Mouse (Mus musculus): ENCODE results near the gene Fam208b. TPM values are rescaled to one million over a fixed set of nuclear protein-coding genes. Genes with fewer than 3 reads are reported as not detected.

Gene Fam208b
- polyA plus RNA-seq, 1 experiment from 2014 or later = 8.8 TPM

DNA sequence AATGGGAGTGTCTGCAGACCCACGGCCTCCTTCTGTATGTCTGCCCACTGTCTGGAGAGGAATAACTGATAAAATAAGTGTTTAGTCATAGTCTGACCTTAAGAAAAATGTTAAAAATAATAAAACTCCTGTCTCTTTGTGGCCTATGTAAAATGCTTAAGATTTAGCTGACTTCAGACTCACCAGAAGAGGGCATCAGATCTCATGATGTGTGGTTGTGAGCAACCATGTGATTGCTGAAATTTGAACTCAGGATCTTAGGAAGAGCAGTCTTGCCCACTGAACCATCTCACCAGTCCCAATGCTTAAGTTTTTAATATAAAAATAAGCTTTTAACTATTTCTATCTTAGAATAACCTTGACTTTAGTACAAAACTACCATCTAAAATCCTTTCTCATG lies 47.8 kb downstream of the Fam208b start:
- no peak for ATAC-seq (replicated peaks; ENCODE audit: insufficient number of reproducible peaks, insufficient read depth, low FRiP score, low read depth)
- WGBS = 89% methylated on average over 1 of the region's 1 CpGs
- Histone ChIP-seq H3K4me2 (no peak overlapping the region), H3K27me3 (no peaks in the 10 kb centered on the region), H3K9ac (no peak overlapping the region), H3K36me3 (peaks cover 60% of the 10 kb centered on the region), H3K9me3 (replicated peaks) (no peaks in the 10 kb centered on the region), H3K27ac (no peak overlapping the region), H3K4me1 (replicated peaks) (no peaks in the 10 kb centered on the region), H3K4me3 (no peak overlapping the region)

DNA sequence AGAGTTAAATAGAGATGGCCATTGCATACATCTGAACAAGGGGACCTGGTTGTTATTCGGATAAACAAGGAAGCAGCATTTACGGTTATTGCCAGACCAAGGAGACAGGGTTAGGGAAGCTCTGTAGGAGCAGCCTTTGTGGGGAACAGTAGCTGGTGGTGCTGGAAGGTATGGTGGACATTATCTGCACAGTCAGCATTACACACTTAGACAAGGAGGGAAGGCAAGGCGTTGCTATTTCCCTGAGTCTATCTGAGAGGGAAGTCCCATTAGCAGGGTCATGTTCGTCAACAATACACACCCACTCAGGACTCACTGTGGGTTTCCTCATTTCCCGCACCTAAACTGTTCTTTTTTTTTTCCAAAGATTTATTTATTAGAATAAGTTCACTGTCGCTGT lies 63.1 kb downstream of the Fam208b start:
- H3K4me2 ChIP-seq = no peak overlapping the region
- H3K9ac ChIP-seq = no peak overlapping the region
- no peak overlapping the region for H3K27ac ChIP-seq
- peaks cover 31% of the 10 kb centered on the region for H3K4me1 ChIP-seq (replicated peaks)
- H3K27me3 ChIP-seq = no peaks in the 10 kb centered on the region
- no peak for ATAC-seq (replicated peaks; ENCODE audit: insufficient number of reproducible peaks, insufficient read depth, low FRiP score, low read depth)
- 80% methylated on average over 6 of the region's 6 CpGs for WGBS
- H3K36me3 ChIP-seq = peaks cover 28% of the 10 kb centered on the region
- no peak overlapping the region for H3K4me3 ChIP-seq
- H3K9me3 ChIP-seq (replicated peaks) = no peaks in the 10 kb centered on the region

DNA sequence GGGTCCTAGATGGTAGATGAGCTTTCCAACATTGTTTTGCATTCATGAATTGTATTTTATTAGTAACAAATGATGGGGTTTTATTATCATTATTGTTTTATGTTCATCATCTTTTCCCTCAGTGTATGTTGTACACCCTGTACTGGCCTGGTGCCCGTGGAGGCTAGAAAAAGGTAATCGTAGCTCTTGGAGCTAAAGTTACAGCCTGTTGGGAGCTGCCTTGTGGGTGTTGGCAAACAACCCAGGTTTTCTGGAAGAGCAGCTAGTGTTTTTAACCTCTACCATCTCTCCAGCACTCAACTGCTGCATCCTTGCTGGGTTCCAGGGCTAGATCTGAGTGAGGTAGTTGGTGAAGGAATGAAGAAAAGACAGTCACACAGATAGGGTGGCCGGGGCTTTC lies 63.5 kb downstream of the Fam208b start:
- H3K9ac ChIP-seq = no peak overlapping the region
- no peak overlapping the region for H3K4me3 ChIP-seq
- H3K9me3 ChIP-seq (replicated peaks) = no peaks in the 10 kb centered on the region
- no peak for ATAC-seq (replicated peaks; ENCODE audit: insufficient number of reproducible peaks, insufficient read depth, low FRiP score, low read depth)
- 59% methylated on average over 3 of the region's 3 CpGs for WGBS
- H3K27me3 ChIP-seq = no peaks in the 10 kb centered on the region
- no peak overlapping the region for H3K27ac ChIP-seq
- H3K36me3 ChIP-seq = peaks cover 24% of the 10 kb centered on the region
- H3K4me2 ChIP-seq = no peak overlapping the region
- H3K4me1 ChIP-seq (replicated peaks) = peaks cover 34% of the 10 kb centered on the region

DNA sequence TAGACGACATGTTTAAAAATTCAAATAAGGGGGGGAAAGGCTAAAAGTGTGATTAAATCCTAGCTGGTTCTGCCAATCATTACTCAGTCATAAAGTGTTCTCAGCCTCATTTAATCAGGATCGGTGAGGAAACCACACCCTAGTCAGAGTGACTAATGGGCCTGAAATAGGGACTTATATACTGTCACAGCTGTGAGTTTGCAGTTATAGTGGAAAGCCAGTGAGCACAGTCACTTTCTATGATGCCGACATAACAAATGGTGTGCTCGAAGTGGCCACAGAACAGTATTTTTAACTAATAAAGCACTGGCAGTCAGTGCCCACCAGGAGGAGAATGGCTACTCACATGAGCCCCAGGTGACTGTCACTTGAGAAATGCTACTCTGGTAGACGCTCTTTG lies 66.0 kb downstream of the Fam208b start:
- Histone ChIP-seq H3K4me3 (no peak overlapping the region), H3K4me1 (replicated peaks) (peaks cover 53% of the 10 kb centered on the region), H3K4me2 (no peak overlapping the region), H3K36me3 (peaks cover 12% of the 10 kb centered on the region), H3K9ac (no peak overlapping the region), H3K9me3 (replicated peaks) (no peaks in the 10 kb centered on the region), H3K27ac (no peak overlapping the region), H3K27me3 (no peaks in the 10 kb centered on the region)
- no peak for ATAC-seq (replicated peaks; ENCODE audit: insufficient number of reproducible peaks, insufficient read depth, low FRiP score, low read depth)
- WGBS = 63% methylated on average over 5 of the region's 5 CpGs

DNA sequence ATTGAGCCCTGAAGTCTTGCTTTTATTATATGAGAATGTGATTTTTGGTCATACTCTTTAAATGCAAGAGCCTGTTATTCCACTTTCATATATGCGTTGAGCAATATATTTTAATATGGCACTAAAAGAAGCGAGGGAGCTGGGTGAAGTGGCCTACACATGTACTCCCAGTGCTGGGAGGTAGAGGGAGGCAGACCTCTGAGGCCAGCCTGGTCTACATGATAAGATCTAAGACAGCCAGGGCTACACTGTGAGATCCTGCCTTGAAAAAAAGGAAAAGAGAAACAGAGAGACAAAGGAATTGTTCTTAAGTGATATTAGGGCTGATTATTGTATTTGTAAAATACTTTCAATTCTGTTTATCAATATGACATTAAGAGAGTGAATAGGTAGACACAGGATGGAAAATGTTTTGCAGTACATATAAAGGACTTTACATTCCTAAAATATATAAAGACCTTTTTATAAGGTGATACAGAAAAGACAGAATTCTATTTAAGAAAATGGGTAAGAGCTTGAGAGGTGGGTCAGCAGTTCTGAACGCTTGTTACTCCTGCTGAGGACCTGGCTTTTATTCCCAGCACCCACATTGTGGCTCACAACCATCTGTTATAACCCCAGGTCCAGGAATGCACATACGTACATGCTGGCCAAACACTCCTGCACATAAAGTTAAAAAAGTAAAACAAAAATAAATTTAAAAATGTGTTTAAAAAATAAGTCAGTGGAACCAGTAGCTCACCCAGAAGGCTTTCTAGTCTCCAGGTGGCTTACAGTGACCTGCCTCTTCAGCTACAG lies 66.6 kb downstream of the Fam208b start:
- Histone ChIP-seq H3K27ac (no peak overlapping the region), H3K27me3 (no peaks in the 10 kb centered on the region), H3K4me2 (no peak overlapping the region), H3K4me3 (no peak overlapping the region), H3K4me1 (replicated peaks) (peaks cover 59% of the 10 kb centered on the region), H3K36me3 (peaks cover 8% of the 10 kb centered on the region; the same call in 1 of the 2 replicates), H3K9me3 (replicated peaks) (no peaks in the 10 kb centered on the region), H3K9ac (no peak overlapping the region)
- no peak for ATAC-seq (replicated peaks; ENCODE audit: insufficient number of reproducible peaks, insufficient read depth, low FRiP score, low read depth)
- WGBS = 91% methylated on average over 4 of the region's 4 CpGs

DNA sequence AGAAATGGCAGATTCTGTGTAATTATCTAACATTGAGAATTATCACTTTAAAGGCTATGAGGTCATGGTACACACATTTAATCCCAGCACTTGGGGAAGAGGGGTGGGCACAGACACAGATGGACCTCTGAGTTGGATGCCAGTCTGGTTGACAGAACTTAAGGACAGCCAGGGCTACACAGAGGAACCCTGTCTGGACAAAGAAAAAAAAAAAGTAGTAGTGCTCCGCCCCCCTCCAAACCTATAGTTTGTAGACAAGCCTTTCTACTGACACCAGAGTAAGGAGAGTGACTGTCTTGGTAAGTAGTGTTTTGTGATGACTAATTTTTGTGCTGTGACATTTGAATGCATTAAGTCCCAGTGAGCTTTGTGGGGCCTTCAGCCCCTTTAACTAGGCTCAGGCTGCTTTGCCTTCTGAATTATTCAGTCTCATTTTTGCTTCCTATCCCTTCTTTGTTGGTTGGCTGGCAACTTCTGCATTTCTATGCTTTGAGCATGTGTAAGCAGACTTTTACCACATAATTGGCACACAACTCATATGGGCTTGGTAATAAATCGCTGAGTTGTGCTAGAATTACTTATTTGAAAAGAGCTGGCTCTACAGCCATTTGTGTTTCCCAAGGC lies 69.6 kb downstream of the Fam208b start:
- Histone ChIP-seq H3K4me1 (replicated peaks) (peaks cover 53% of the 10 kb centered on the region), H3K9ac (no peak overlapping the region), H3K4me3 (no peak overlapping the region), H3K27me3 (no peaks in the 10 kb centered on the region), H3K36me3 (no peaks in the 10 kb centered on the region), H3K4me2 (peak overlapping the region; percentile 76; the same call in 1 of the 2 replicates), H3K9me3 (replicated peaks) (no peaks in the 10 kb centered on the region), H3K27ac (no peak overlapping the region)
- 77% methylated on average over 2 of the region's 2 CpGs for WGBS
- ATAC-seq (replicated peaks; ENCODE audit: insufficient number of reproducible peaks, insufficient read depth, low FRiP score, low read depth) = no peak

DNA sequence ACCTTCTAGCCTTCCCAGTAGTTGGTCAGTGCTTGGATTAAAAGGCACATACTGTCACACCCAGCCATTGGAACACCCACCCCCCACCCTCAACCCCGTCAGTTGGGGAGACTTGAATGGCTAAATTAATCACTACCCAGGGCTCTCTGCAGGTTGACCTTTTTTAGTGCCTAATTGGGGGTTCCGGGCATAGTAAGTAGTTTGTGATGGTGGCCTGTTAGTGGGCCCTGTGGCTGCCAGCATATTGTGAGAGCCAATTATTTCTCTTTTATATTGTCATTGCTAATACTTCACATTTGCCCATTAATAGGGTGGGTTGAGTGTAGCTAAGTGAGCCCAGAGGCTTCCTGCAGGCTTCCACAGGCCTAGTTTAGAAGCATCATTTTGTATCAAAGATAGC lies 70.7 kb downstream of the Fam208b start:
- H3K4me2 ChIP-seq = peak overlapping the region; percentile 76
- peaks cover 44% of the 10 kb centered on the region for H3K4me1 ChIP-seq (replicated peaks)
- ATAC-seq (replicated peaks; ENCODE audit: insufficient number of reproducible peaks, insufficient read depth, low FRiP score, low read depth) = no peak
- 48% methylated on average over 2 of the region's 2 CpGs for WGBS
- H3K4me3 ChIP-seq = peak overlapping the region; percentile 99; the same call in 1 of the 2 replicates
- no peaks in the 10 kb centered on the region for H3K9me3 ChIP-seq (replicated peaks)
- H3K36me3 ChIP-seq = no peaks in the 10 kb centered on the region
- H3K27me3 ChIP-seq = no peaks in the 10 kb centered on the region
- no peak overlapping the region for H3K9ac ChIP-seq
- no peak overlapping the region for H3K27ac ChIP-seq

DNA sequence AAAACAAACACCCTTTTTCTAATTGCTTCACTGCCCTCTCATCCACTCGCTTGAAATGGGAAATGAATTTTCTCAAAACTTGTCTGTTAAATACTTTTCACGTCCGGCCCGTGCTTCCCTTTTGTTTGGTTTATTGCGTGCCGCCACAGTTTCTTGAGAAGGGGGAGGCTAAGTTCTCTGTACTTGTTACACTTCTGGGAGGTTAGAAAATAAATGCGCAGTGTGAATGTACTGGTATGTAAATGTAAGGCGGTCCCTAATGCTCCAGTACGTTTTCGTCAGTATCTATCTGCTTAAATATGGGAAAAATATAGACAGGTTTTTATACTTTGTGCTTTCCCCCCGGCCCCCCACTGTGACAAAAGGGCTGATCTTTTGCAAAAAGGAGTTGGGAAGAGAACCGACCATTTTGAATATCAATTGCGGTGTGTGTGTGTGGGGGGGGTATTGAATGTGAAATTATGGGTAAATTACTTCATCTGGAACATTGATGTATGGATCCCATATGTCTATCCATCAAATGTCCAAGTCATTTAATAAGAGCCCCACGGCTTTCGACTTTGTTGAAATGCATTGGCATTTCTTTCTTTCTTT lies 71.8 kb downstream of the Fam208b start:
- H3K36me3 ChIP-seq = no peaks in the 10 kb centered on the region
- peaks cover 39% of the 10 kb centered on the region for H3K4me1 ChIP-seq (replicated peaks)
- peak overlapping the region; percentile 99 for H3K4me3 ChIP-seq
- no peak for ATAC-seq (replicated peaks; ENCODE audit: insufficient number of reproducible peaks, insufficient read depth, low FRiP score, low read depth)
- peak overlapping the region; percentile 99 for H3K27ac ChIP-seq
- WGBS = 3% methylated on average over 15 of the region's 15 CpGs
- H3K4me2 ChIP-seq = peak overlapping the region; percentile 76
- no peaks in the 10 kb centered on the region for H3K9me3 ChIP-seq (replicated peaks)
- no peaks in the 10 kb centered on the region for H3K27me3 ChIP-seq
- H3K9ac ChIP-seq = peak overlapping the region; percentile 99

DNA sequence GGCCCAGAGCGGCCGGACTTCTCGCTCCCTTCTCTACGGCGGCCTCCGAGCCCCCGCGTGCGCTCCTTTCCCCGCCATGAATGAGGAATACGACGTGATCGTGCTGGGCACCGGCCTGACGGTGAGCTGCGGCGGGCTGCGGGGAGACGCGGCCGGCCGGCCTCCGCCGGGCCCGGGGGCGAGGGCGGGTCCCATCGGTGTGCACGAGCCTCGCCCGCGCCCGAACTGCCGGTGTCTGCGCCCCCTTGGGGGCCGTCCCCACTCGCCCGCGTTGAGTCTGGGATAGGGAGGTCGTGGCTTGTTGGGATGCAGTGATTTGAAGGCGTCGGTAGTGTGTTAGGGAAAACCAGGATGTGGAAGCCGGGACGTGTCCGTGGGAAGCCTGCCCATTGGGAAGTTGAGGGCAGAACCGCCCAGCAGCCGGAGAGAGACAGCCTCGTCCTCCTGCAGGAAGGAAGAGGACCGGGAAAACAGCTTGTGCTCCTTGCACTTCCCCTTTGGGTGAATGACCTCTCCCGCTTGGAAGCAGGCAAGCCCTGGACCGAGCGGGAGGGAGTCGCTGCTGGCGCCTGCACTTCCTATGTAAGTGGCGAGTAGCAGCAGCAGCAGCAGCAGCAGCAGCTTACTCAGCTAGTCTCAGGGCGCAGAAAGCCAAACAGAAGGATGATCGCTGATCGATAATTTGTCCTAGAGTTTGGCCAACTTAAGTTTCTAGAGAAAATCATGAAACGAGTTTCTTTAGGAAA lies 72.5 kb downstream of the Fam208b start:
- ATAC-seq (replicated peaks; ENCODE audit: insufficient number of reproducible peaks, insufficient read depth, low FRiP score, low read depth) = peak; percentile 63
- H3K36me3 ChIP-seq = no peaks in the 10 kb centered on the region
- H3K9me3 ChIP-seq (replicated peaks) = no peaks in the 10 kb centered on the region
- H3K4me1 ChIP-seq (replicated peaks) = peaks cover 38% of the 10 kb centered on the region
- H3K27ac ChIP-seq = peak overlapping the region; percentile 99
- no peaks in the 10 kb centered on the region for H3K27me3 ChIP-seq
- peak overlapping the region; percentile 99 for H3K9ac ChIP-seq
- peak overlapping the region; percentile 99 for H3K4me3 ChIP-seq
- WGBS = under 1% methylated on average over 58 of the region's 59 CpGs
- H3K4me2 ChIP-seq = peak overlapping the region; percentile 76

DNA sequence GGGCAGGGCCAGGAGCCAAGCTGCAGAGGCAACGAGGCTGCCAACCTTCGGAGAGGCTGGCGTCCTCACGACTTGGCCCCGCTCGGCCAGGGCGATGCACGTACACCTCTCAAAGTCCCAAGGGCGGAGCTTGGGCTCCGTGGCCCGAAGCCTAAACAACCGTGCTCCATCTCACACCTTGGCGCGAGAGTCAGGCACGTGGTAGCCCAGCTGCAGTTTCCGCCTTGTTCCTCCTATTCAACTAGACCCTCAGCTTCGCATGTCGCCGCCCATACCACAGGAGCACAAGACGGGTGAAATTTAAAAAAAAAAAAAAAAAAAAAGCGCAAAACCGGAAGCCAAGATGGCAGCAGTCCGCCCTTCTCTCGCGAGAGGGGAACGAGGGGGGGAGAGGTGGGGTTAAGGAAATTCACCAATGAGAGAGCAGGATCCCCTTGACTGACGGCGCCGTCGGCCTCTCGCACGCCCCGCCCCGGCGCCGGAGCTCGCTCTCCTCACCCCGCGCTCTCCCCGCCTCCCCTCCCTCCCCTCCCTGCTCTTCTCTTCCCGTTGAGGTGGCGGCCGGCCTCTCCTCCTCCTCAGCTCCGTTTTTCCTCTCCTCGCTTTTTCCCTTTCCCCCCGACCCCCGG lies 73.2 kb downstream of the Fam208b start, which contains the start of gene Gdi2:
TSS of gene Gdi2 (plus strand) at position 470 of the 629 bp plus-strand sequence.
- Histone ChIP-seq H3K4me1 (replicated peaks) (peaks cover 36% of the 10 kb centered on the region), H3K4me2 (peak within 1 kb of the TSS; percentile 85), H3K36me3 (no peaks in the 10 kb centered on the region), H3K9me3 (replicated peaks) (no peaks in the 10 kb centered on the region), H3K27ac (peak within 1 kb of the TSS; percentile 99), H3K4me3 (peak within 1 kb of the TSS; percentile 99), H3K27me3 (no peaks in the 10 kb centered on the region), H3K9ac (peak within 1 kb of the TSS; percentile 99)
- ATAC-seq (replicated peaks; ENCODE audit: insufficient number of reproducible peaks, insufficient read depth, low FRiP score, low read depth) = peak; percentile 99
- WGBS = under 1% methylated on average over 28 of the region's 47 CpGs

DNA sequence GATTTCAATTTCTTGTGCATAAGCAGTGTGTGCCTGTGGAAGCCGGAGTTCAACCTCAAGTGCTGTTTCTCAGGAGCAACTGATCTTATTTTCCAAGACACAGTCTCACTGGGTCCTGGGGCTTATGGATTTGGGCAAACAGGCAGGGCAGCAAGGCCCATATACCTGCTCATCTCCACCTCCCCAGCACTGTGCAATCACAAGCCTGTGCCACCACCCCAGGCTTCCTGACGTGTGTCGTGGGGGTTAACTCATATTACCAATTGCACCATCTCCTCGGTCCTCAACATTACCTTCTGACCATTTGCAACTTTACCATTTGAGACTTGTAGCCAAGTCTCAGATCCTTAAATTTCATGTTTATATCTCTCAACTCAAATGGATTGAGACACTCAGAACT lies 76.8 kb downstream of the Fam208b start:
- Histone ChIP-seq H3K9ac (no peak overlapping the region), H3K27ac (no peak overlapping the region), H3K4me3 (no peak overlapping the region), H3K27me3 (no peaks in the 10 kb centered on the region), H3K4me1 (replicated peaks) (peaks cover 8% of the 10 kb centered on the region), H3K4me2 (no peak overlapping the region), H3K9me3 (replicated peaks) (no peaks in the 10 kb centered on the region), H3K36me3 (no peaks in the 10 kb centered on the region)
- 85% methylated on average over 4 of the region's 4 CpGs for WGBS
- no peak for ATAC-seq (replicated peaks; ENCODE audit: insufficient number of reproducible peaks, insufficient read depth, low FRiP score, low read depth)

Measured in heart, embryonic 15.5 days (tissue).